Mouse (Mus musculus): ENCODE measurements around the gene Gm49388.

Gene Gm49388

GRCm38 (mm10) chr7:127840886-127841285 lies 55.5 kb downstream of the Gm49388 start:
- peak; percentile 73 to 83 for DNase-seq (ENCODE audit: low spot score in 2 of 2)

DNA sequence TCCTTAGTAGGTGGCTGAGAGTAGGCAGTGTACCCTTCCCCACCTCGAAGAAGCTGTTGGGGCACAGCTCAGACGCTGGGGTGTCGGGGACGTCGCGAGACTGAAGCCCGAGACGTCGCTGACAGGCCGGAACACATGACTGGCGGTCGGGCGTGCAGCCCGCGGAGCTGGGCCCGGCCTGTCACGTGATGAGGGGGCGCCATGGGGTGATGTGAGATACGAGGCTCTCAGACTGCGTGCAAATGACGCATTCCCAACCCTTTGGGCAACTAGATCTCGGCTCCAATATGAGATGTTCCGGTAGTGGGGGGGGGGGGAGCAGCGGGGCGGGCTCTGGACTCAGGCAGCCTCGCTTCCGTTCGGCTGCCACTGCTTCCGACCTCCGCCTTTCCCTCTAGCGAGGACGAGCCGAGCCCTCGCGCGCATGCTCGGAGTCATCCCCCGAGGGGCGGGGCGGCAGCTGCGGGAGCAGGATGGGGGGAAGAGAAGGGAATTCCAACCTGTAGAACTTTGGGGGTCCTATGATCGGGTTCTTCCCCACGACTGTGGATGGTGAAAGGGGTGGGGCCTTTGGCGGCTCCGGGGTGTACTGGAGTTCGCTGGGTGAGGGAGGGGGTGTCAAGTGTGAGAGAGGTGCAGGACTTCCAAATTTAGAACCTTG lies 56.1 kb downstream of the Gm49388 start:
- peak; percentile 98 to 99 for DNase-seq (ENCODE audit: low spot score in 2 of 2)

GRCm38 (mm10) chr7:127842001-127842718 lies 56.8 kb downstream of the Gm49388 start:
- DNase-seq (ENCODE audit: low spot score in 2 of 2), result peak; percentile 86 to 89

DNA sequence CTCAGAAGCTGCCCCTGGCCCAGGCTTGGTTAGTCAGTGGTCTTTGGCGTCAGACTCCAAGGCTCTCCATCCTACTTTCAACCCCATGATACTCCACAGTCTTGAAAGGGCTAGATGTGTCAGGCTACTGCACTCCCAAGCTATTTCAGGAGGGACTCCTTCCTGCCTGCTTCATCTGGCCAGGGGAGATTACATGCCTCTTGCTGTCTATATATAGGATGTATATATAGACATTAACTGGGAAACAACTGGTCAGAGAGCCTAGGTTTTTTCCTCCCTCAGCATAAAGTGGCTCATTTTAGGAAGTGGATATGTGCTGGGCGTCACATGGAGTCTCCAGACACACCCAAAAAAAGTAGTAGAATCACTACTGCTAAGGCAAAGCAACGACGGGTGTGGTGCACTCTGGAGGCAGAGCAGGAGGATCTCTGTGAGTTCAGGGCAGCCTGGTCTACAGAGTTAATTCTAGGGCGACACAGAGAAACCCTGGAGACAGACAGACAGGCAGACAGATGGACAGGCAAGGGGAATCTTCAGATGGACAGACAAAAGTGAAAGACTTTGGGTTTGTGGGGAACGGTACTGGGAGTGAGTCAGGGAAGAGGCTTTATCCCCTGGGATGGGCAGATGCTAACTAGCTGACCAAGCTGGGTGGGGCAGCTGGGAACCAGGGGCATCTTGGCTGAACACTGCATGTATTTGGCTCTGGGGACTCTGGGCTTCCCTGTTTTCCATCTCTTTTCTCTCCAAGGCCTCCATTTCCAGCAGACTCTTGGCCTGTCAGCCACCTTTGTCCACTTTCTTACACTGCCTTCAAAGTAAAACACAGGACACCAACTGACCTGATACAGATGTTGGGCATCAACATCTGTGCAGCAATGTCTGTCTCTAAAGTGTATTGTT lies 64.8 kb downstream of the Gm49388 start:
- DNase-seq (ENCODE audit: low spot score in 2 of 2), result no peak

- DNase-seq (ENCODE audit: low spot score in 2 of 2), result no peak
Measured at GRCm38 (mm10) chr7:127850906-127851305, 65.5 kb downstream of the Gm49388 start.

Measured in right cerebral cortex, postnatal 10 days (tissue).